Mouse (Mus musculus) erythroblast, embryonic 14.5 days (primary cell): ENCODE measurements around the gene Ppp1r12c.

Experiments
- GATA1 ChIP-seq: IDR thresholded peaks from 2 replicates; pipeline ENCODE4 v1.6.1; 2012; ENCODE audit warnings: low read length, inconsistent platforms, mixed read lengths
- TAL1 ChIP-seq: IDR thresholded peaks from 3 replicates; pipeline ENCODE4 v1.6.1; 2012; ENCODE audit warnings: low read length, inconsistent platforms, mixed read lengths

GRCm38 (mm10) chr7:4471179-4471555, 30.3 kb downstream of the Ppp1r12c start:
- TF ChIP-seq GATA1, result no peak
- no peak for TF ChIP-seq TAL1
